Mouse (Mus musculus) thymus, adult 2 months (tissue): Measurements from ENCODE around the gene Gabbr2.

Source experiments
- CTCF ChIP-seq: fragments of 200-500 bp; IDR thresholded peaks from 2 replicates; pipeline ENCODE4 v1.5.1; 2012; ENCODE audit warnings: mild to moderate bottlenecking, control low read depth, low read length, moderate library complexity, borderline replicate concordance; ENCODE audit not compliant: control insufficient read depth, poor library complexity, insufficient read depth; ENCODE audit errors: extremely low read depth
- POLR2A ChIP-seq: fragments of 200-500 bp; IDR thresholded peaks from 2 replicates; pipeline ENCODE4 v1.6.1; 2012; ENCODE audit warnings: mild to moderate bottlenecking, low read length, control low read depth, moderate library complexity; ENCODE audit not compliant: control insufficient read depth, poor library complexity, insufficient read depth; ENCODE audit errors: extremely low read depth

DNA sequence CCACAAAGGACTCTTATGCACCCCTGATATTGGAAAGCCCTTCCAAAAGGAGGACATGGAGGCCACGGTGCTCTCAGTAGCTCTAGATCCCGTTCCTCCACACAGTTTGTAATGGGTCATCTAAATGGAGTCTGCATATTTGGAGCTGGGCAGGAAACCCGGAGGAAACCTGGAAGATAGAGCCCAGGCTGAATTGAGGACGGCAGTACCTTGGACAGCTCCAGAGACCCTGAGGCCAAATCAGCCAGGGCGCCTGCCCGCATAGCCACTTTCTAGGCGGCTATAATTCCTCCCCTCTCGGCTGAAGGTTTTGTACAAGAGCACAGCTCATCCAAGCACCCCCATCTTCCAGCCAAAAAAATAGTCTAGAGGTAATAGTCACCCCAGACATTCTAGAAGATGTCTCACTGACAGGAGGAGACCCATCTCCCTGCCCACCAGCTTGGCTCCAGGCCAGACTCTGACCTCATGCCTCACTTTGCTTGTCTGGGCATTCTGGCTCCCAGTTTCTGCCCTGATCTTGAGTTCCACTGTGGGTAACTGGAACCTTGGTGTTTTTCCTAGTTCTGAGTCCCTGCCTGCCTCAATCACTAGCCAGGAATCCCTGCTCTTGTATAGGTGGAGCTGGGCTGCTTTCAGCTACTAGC, 1.3 kb upstream of the Gabbr2 start:
- TF ChIP-seq CTCF (no peak), POLR2A (no peak)
